Mouse (Mus musculus): ENCODE results near the gene Atp5mpl.

GRCm38 (mm10) chr12:111971231-111971686 lies 4.5 kb upstream of the Atp5mpl start, which contains the start of gene Tdrd9:
- TF ChIP-seq CTCF (conservative IDR thresholded peaks at IDR 0.05; ENCODE audit: low read length) (no peak), NANOG (IDR thresholded peaks at IDR 0.05; ENCODE audit: borderline replicate concordance, low read length) (no peak)

Data from E14TG2a.4 (cell line).